ENCODE assay signal across 14 mouse cellular contexts in genomic region chr6:91619735-91620732, GRCm38 (mm10).
DNase-seq lines count a peak whose midpoint lies in the region; ATAC-seq and TF ChIP-seq lines count a peak whose summit lies in the region.
"Had no signal": no experiment of that assay in that cellular context is flagged by ENCODE, and none has a peak within 500 bp of the region (broad histone marks: within the 10 kb centered on the region; RNA-seq: fewer than 3 reads in every experiment).

No protein-coding gene starts in this region.

- no peak for TF ChIP-seq CTCF in kidney, adult 2 months (conservative IDR thresholded peaks at IDR 0.05; ENCODE audit: insufficient read depth, insufficient read length, low read depth, low read length)
- TF ChIP-seq CTCF in thymus, adult 2 months (IDR thresholded peaks at IDR 0.05; ENCODE audit: borderline replicate concordance, control insufficient read depth, extremely low read depth, insufficient read depth, low read length, poor library complexity) = no peak

- H3ac ChIP-seq in myocyte (ENCODE audit: control insufficient read depth, insufficient read length) = no peak overlapping the region

- DNase-seq in kidney, adult 2 months = peak; percentile 23
- no peak for DNase-seq in kidney, postnatal 10 days
- DNase-seq in thymus, adult 2 months = no peak
- no peak for DNase-seq in adrenal gland, postnatal 10 days
- DNase-seq: cerebellum, adult 18-20 months; lung, postnatal 14 days; right cerebral cortex, postnatal 14 days; thymus, postnatal 36 days had no signal

- H3K27ac ChIP-seq in kidney, adult 2 months (ENCODE audit: insufficient read depth, low read depth, low read length) = no peak overlapping the region
- H3K27ac ChIP-seq in embryonic facial prominence, embryonic 15.5 days (replicated peaks) = 0 out of 2 replicates have a peak overlapping the region, but pooled peaks have one; percentile 2
- H3K27ac ChIP-seq in heart, embryonic 12.5 days (ENCODE audit: poor library complexity, severe bottlenecking) = peak overlapping the region; percentile 17; the same call in 1 of the 2 replicates
- H3K27ac ChIP-seq in thymus, adult 2 months (ENCODE audit: control insufficient read depth, insufficient read depth, low read length) = no peak overlapping the region
- H3K27ac ChIP-seq: limb, embryonic 12.5 days had no signal

- H3K9ac ChIP-seq in embryonic facial prominence, embryonic 15.5 days = no peak overlapping the region
- H3K9ac ChIP-seq in heart, embryonic 12.5 days = no peak overlapping the region
- H3K9ac ChIP-seq: limb, embryonic 12.5 days had no signal

- TF ChIP-seq POLR2A in kidney, adult 2 months (IDR thresholded peaks at IDR 0.05; ENCODE audit: low read depth, low read length) = no peak
- TF ChIP-seq POLR2A in myocyte (IDR thresholded peaks at IDR 0.05; ENCODE audit: insufficient read length, low read depth) = peak; percentile 24
- no peak for TF ChIP-seq POLR2A in thymus, adult 2 months (IDR thresholded peaks at IDR 0.05; ENCODE audit: control insufficient read depth, extremely low read depth, insufficient read depth, low read length, poor library complexity)

- WGBS in kidney, adult 2 months = 82% methylated on average over 13 of the region's 13 CpGs
- 48% methylated on average over 13 of the region's 13 CpGs for WGBS in embryonic facial prominence, embryonic 15.5 days
- WGBS in heart, embryonic 12.5 days = 55% methylated on average over 13 of the region's 13 CpGs
- 94% methylated on average over 13 of the region's 13 CpGs for WGBS in thymus, adult 2 months

- H3K4me3 ChIP-seq in kidney, adult 2 months (ENCODE audit: insufficient read depth, low read depth, low read length) = no peak overlapping the region
- H3K4me3 ChIP-seq in embryonic facial prominence, embryonic 15.5 days (replicated peaks) = no peak overlapping the region
- H3K4me3 ChIP-seq in heart, embryonic 12.5 days = no peak overlapping the region
- H3K4me3 ChIP-seq in myocyte = no peak overlapping the region
- no peak overlapping the region for H3K4me3 ChIP-seq in thymus, adult 2 months (ENCODE audit: control insufficient read depth, insufficient read depth, low read length)
- H3K4me3 ChIP-seq: limb, embryonic 12.5 days had no signal

- H3K36me3 ChIP-seq in kidney, adult 2 months (ENCODE audit: control insufficient read depth, insufficient read depth, low read length) = no peaks in the 10 kb centered on the region
- no peaks in the 10 kb centered on the region for H3K36me3 ChIP-seq in embryonic facial prominence, embryonic 15.5 days
- H3K36me3 ChIP-seq in heart, embryonic 12.5 days = no peaks in the 10 kb centered on the region
- H3K36me3 ChIP-seq in myocyte (ENCODE audit: control insufficient read depth, insufficient read depth) = no peaks in the 10 kb centered on the region
- no peaks in the 10 kb centered on the region for H3K36me3 ChIP-seq in thymus, adult 2 months (ENCODE audit: control insufficient read depth, insufficient read depth, low read length)
- H3K36me3 ChIP-seq: limb, embryonic 12.5 days had no signal

- H3K4me2 ChIP-seq in embryonic facial prominence, embryonic 15.5 days (replicated peaks) = no peak overlapping the region
- no peak overlapping the region for H3K4me2 ChIP-seq in heart, embryonic 12.5 days
- H3K4me2 ChIP-seq in myocyte (ENCODE audit: low read depth) = peak overlapping the region; percentile 83
- H3K4me2 ChIP-seq: limb, embryonic 12.5 days had no signal

- no peaks in the 10 kb centered on the region for H3K9me3 ChIP-seq in embryonic facial prominence, embryonic 15.5 days (replicated peaks)
- H3K9me3 ChIP-seq in heart, embryonic 12.5 days (replicated peaks) = no peaks in the 10 kb centered on the region
- H3K9me3 ChIP-seq: limb, embryonic 12.5 days had no signal

- ATAC-seq in embryonic facial prominence, embryonic 15.5 days (ENCODE audit: insufficient number of reproducible peaks, low FRiP score, low TSS enrichment, low read depth) = peak; percentile 71
- no peak for ATAC-seq in heart, embryonic 12.5 days (ENCODE audit: insufficient number of reproducible peaks, low FRiP score)
- ATAC-seq: forebrain, embryonic 14.5 days; midbrain, embryonic 16.5 days had no signal

- no peaks in the 10 kb centered on the region for H3K27me3 ChIP-seq in kidney, adult 2 months (replicated peaks; ENCODE audit: control insufficient read depth, insufficient read depth, low read length)
- no peaks in the 10 kb centered on the region for H3K27me3 ChIP-seq in embryonic facial prominence, embryonic 15.5 days
- no peaks in the 10 kb centered on the region; the same call in 1 of the 2 replicates for H3K27me3 ChIP-seq in heart, embryonic 12.5 days (replicated peaks)
- no peaks in the 10 kb centered on the region for H3K27me3 ChIP-seq in myocyte (ENCODE audit: control insufficient read depth, insufficient read depth, insufficient read length)
- no peaks in the 10 kb centered on the region for H3K27me3 ChIP-seq in thymus, adult 2 months (ENCODE audit: control insufficient read depth, insufficient read depth, low read length)
- H3K27me3 ChIP-seq: limb, embryonic 12.5 days had no signal

- H3K79me2 ChIP-seq in myocyte (ENCODE audit: control insufficient read depth, insufficient read depth) = no peaks in the 10 kb centered on the region

- peaks cover 23% of the 10 kb centered on the region for H3K4me1 ChIP-seq in kidney, adult 2 months (ENCODE audit: control insufficient read depth, insufficient read depth, low read length)
- peaks cover 33% of the 10 kb centered on the region for H3K4me1 ChIP-seq in embryonic facial prominence, embryonic 15.5 days
- peaks cover 44% of the 10 kb centered on the region for H3K4me1 ChIP-seq in heart, embryonic 12.5 days (replicated peaks)
- H3K4me1 ChIP-seq in thymus, adult 2 months (replicated peaks; ENCODE audit: control insufficient read depth, insufficient read depth, low read length) = peaks cover 15% of the 10 kb centered on the region

TF ChIP-seq in myocyte, 11 proteins besides CTCF, POLR2A, EP300 and RAD21:
- TF ChIP-seq POLR2AphosphoS2 (IDR thresholded peaks at IDR 0.05; ENCODE audit: insufficient read length, low read depth) (no peak), E2F4 (IDR thresholded peaks at IDR 0.05; ENCODE audit: insufficient read depth) (no peak), TCF12 (IDR thresholded peaks at IDR 0.05; ENCODE audit: insufficient read depth, poor library complexity, severe bottlenecking) (peak; percentile 69), MYOD1 (IDR thresholded peaks at IDR 0.05; ENCODE audit: control insufficient read depth in 1 of 3, insufficient read length in 2 of 3, low read depth in 2 of 3) (peak; percentile 55 to 90 (median 85)), MYOG (IDR thresholded peaks at IDR 0.05; ENCODE audit: control insufficient read depth in 1 of 3, insufficient read depth in 1 of 3, insufficient read length in 2 of 3, low read depth in 2 of 3) (peak; percentile 63 to 92 (median 90)), SRF (IDR thresholded peaks at IDR 0.05; ENCODE audit: control insufficient read depth, insufficient read length, low read depth) (peak; percentile 37), REST (IDR thresholded peaks at IDR 0.05; ENCODE audit: insufficient read depth, insufficient read length) (no peak), TCF3 (IDR thresholded peaks at IDR 0.05; ENCODE audit: insufficient read length, low read depth) (peak; percentile 47), MAX (IDR thresholded peaks at IDR 0.05; ENCODE audit: low read depth) (peak; percentile 4), USF1 (IDR thresholded peaks at IDR 0.05; ENCODE audit: low read depth) (no peak), CEBPB (IDR thresholded peaks at IDR 0.05; ENCODE audit: insufficient read depth, poor library complexity, severe bottlenecking) (0 out of 2 replicates have a peak, but pooled peaks have one; percentile 24)

Comparison
In these comparisons a context has a peak if more than half of its experiments do, and no peak if none do; other contexts are left out.
1. H3K27ac ChIP-seq: peak in embryonic facial prominence, embryonic 15.5 days (single experiment) and heart, embryonic 12.5 days (single experiment); none in kidney, adult 2 months (single experiment) and thymus, adult 2 months (single experiment).